Mouse (Mus musculus) urinary bladder, postnatal 25 days (tissue): ENCODE data around the gene Acsl5.

Source experiments
- DNase-seq: peaks from one replicate; pipeline ENCODE4 v3.0.0; 2022; ENCODE audit warnings: low spot score

Gene Acsl5

GRCm38 (mm10) chr19:55284093-55284492 lies 32.4 kb downstream of the Acsl5 start:
- DNase-seq, result no peak

- DNase-seq, result no peak
Observed at GRCm38 (mm10) chr19:55286034-55286433, 34.3 kb downstream of the Acsl5 start.

- no peak for DNase-seq
Observed at GRCm38 (mm10) chr19:55288974-55289373, 37.2 kb downstream of the Acsl5 start.

- DNase-seq, result no peak
Observed at GRCm38 (mm10) chr19:55290621-55291270, 39.0 kb downstream of the Acsl5 start.

GRCm38 (mm10) chr19:55292210-55292850 lies 40.6 kb downstream of the Acsl5 start:
- no peak for DNase-seq

GRCm38 (mm10) chr19:55293175-55293574 lies 41.4 kb downstream of the Acsl5 start:
- no peak for DNase-seq

- no peak for DNase-seq
Observed at GRCm38 (mm10) chr19:55295075-55295474, 43.3 kb downstream of the Acsl5 start.

GRCm38 (mm10) chr19:55295556-55295955 lies 43.8 kb downstream of the Acsl5 start:
- DNase-seq, result no peak

GRCm38 (mm10) chr19:55296301-55296700 lies 44.6 kb downstream of the Acsl5 start:
- no peak for DNase-seq

GRCm38 (mm10) chr19:55297489-55297888 lies 45.8 kb downstream of the Acsl5 start:
- no peak for DNase-seq

- DNase-seq, result no peak
Observed at GRCm38 (mm10) chr19:55297961-55298360, 46.2 kb downstream of the Acsl5 start.

- no peak for DNase-seq
Observed at GRCm38 (mm10) chr19:55299378-55299777, 47.6 kb downstream of the Acsl5 start.

- DNase-seq, result no peak
Observed at GRCm38 (mm10) chr19:55300525-55300924, 48.8 kb downstream of the Acsl5 start.

GRCm38 (mm10) chr19:55305024-55305423 lies 53.3 kb downstream of the Acsl5 start:
- no peak for DNase-seq

GRCm38 (mm10) chr19:55311874-55312273 lies 60.1 kb downstream of the Acsl5 start:
- DNase-seq, result no peak

GRCm38 (mm10) chr19:55313649-55314048 lies 61.9 kb downstream of the Acsl5 start:
- DNase-seq, result no peak

GRCm38 (mm10) chr19:55315452-55316108 lies 63.8 kb downstream of the Acsl5 start, which contains the start of gene Zdhhc6:
Gene Zdhhc6 (minus strand): TSS chr19:55316032.
- DNase-seq, result peak; percentile 87

- DNase-seq, result peak; percentile 82
Observed at GRCm38 (mm10) chr19:55316109-55316714, 64.5 kb downstream of the Acsl5 start, which contains the start of gene Vti1a. Gene Vti1a (plus strand): TSS chr19:55316295.

- DNase-seq, result no peak
Observed at GRCm38 (mm10) chr19:55316901-55317300, 65.2 kb downstream of the Acsl5 start.

GRCm38 (mm10) chr19:55319036-55319435 lies 67.3 kb downstream of the Acsl5 start:
- no peak for DNase-seq

GRCm38 (mm10) chr19:55319521-55319920 lies 67.8 kb downstream of the Acsl5 start:
- no peak for DNase-seq

- DNase-seq, result no peak
Observed at GRCm38 (mm10) chr19:55322604-55323003, 70.9 kb downstream of the Acsl5 start.

- DNase-seq, result no peak
Observed at GRCm38 (mm10) chr19:55327510-55327909, 75.8 kb downstream of the Acsl5 start.
